Mouse (Mus musculus) B cell, adult 2 months (primary cell): Measurements from ENCODE around the gene Etl4.
A peak's percentile ranks its signal among the peaks of the same experiment; 100 is the strongest.

Experiments
- DNase-seq, 2 experiments: peaks; one replicate each; pipeline ENCODE4 v3.0.0; 2022

The Etl4 gene

DNA sequence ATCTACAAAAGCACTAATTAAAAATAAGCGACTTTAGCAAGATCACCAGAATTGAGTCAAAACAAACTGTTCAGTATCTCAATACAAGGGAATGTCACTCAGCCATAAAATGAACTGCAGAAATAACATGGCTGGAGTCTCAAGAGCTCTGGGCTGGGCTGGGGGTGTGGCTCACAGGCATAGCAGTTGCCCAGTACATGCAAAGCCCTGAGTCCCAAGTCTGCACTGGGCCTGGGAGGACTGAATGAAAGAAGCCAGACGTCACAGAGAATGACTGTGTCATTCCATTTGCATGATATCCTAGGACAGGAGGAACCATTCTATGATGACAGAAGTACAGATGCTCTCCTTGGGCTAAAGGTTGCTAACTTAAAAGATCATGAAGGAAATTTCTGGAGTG lies 864.9 kb downstream of the Etl4 start:
- DNase-seq: no peak

DNA sequence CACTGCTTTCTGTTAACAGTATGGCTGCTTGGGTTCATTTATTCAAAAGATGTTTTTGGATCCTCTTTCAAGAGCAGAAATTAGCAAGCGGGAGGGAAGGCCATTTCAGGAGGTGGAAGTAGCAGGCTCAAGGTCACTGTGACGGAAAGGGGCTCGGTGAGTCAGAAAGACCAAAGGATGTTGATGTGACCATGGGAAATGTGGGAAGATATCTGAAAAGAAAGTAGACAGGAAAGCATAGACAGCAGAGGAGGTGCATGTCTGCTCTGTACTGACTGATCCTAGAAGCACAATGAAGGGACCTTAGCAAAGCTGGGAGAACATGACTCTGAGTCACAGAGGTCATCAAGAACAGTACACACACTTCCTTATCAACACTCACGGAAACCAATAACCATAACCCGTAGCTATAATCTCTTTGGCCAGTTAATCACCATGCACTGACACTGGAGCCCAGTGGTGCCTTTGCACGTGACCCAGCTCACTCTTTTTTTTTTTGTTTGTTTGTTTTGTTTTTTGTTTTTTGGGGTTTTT lies 866.7 kb downstream of the Etl4 start:
- no peak for DNase-seq

DNA sequence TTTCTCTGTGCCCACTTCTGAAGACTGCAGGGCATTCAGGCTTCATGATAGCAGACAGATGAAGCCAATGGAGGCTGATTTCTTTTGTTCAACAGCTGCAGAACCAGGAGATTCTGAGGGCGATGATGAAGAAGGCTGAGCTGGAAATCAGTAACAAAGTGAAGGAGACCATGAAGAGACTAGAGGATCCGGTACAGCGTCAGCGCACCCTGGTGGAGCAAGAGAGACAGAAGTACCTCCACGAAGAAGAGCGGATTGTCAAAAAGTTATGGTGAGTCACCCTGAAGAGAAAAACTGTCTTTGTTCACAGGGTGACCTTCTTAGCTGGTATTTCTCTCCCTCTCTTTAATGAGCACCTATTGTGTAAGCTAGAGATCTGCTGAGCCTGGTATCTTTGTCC lies 868.4 kb downstream of the Etl4 start:
- DNase-seq: no peak

DNA sequence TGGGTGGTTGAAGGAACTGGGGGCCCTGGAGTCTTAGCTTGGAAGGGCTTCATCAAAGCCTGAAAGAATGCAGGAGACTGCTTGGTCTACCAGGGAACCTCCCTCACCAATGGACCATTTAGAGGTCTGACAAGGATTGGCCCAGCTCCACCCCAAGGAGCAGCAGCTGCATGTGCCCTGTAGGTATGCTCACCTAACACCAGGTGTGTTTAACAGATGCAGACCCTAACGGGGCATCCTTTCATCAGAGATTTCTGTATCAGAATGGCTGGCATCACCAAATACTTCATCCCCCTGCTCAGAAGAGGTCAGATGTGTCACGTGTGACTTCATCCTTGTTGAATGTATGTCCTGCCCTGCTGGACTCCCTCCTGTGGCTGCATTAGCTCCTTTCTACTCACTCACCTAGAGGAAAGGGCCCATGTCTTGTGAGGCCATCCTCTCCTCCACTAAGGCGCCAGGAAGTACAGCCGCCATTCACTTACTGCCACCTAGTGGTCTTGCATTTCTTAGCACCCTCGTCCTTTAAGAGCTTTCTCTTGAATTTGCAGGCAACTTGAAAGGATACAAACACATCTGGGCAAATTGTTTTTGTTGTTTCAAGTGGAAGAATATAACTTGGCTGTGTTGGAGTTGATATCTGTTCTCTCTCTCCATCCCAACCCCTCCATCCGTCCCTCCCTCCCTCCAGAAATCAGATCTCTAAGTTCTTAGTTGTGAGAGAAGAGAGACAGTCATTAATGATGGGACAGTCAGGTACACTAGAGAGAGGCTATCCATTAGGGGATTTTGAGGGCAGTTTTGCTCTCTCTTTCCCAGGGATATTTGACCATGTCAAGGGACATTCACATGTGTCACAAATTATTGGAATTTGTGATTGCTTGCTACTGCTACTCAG lies 870.2 kb downstream of the Etl4 start:
- DNase-seq: peak; percentile 6 to 9

DNA sequence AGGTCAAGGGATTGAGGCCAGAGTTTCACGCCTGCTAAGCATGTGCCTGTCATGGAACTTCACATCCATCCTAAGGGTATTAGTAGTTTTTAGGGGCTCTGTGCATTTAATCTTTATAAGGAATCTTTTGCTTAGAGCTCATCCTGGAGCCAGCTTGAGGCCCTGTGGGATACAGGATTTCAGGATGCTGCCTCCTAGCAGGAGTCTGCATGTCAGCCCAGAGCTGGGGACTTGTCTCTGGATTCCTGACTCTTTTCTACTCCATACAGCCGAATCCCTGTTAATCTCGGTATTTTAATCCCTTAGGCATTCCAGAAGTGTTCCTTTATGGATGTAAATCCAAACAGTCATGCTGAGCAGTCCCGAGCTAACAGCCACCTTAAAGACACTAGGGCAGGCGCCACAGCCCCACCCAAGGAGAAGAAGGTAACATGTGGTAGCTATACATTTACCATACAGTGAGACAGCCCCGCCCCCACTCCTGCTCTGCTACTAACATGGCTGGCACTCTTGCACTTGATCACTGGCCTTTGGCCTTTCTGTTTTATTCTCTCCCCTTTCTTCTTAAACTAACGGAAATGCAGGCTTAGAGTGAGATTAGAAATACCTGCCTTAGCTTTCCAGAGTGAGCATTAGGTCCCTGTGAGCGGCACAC lies 891.8 kb downstream of the Etl4 start:
- DNase-seq: no peak

DNA sequence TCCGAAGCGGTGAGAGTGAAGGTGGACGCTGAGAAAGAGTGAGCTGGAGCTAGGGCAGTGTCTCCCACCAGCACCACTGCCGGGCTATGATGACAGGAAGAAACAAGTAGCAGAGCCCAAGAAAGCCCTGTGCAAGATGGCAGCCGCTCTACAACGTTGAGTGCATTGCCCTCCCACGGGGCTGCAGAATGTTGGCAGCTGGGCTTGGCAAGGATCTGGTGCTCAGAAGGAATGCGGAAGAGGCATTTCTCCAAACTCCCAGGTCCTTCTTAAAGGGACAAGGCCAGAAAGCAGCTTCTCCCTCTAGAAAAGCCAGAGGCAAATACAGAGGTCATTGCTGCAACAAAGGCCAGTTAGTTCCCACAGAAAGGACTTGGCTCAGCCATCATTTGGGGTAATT lies 901.9 kb downstream of the Etl4 start:
- no peak for DNase-seq

DNA sequence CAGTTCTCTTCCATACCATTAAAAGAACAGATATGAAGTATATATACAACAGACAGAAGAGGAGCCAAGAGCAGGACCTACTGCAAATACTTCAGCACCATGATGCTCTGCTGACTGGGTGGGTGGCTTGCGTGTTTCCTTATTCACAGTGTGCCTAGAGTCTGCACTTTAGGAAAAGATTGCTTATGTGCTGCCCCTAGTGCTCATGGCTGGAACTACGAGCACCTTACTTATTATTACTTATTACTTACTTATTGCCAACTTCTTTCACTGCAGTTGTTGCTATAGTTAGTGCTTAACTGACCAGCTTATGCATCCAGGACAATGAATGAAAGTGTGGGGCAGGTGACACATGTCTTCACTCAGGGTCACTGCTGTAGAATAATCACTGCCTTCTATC lies 904.4 kb downstream of the Etl4 start:
- no peak for DNase-seq

DNA sequence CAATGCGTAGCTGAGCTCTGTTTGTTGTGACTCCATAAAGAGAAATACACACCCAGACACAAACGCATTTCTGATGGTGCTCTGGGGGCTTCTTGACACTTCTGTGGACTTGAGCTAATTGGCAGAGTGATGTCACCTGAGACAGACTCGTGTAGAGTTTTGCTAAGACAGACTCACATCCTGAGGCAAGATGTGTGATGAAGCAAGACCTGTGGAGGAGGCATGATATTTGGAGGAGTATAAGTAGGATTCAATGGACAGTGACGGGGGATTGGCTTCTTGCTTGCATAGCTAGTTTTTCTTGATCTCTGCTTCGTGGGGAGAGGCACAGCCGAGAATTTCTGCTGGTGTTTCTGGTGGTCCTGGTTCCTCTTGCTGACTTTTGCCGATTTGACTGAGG lies 908.6 kb downstream of the Etl4 start:
- no peak for DNase-seq

DNA sequence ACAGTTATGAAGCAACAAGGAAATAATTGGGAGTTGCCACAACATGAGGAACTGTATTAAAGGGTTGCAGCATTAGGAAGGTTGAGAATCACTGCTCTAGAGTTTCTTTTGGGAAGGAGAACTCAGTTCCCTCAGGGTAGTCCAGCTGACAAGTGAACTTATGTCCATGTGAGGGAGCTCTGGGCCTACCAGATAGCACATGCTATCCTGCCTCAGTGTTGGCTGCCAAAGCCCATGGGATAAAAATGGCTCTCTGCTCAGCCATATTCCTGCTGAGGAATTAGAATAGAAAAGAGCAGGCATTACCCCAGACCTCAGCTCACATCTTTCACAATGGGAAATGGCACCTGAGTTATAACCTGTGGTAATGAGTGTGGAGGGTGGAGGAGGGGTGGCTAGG lies 916.7 kb downstream of the Etl4 start:
- no peak for DNase-seq

DNA sequence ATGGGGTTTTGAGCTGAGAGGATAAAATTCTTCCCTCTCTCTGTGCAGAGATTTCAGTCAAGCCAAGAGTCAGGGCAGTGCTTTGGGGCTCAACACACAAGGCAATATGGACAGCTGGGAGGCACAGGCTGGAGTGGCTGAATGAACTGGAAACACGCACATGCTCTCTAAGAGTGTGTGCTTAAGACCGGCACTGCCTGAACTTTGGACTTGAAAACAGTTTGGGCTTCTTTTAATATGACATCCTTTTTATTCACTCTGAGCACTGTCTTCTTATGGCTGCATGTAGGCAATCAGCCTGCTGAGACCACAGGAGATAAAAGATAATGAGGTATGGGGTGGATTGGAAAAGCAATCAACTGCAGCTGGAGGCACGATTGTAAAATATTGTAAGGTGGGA lies 921.3 kb downstream of the Etl4 start:
- no peak for DNase-seq

DNA sequence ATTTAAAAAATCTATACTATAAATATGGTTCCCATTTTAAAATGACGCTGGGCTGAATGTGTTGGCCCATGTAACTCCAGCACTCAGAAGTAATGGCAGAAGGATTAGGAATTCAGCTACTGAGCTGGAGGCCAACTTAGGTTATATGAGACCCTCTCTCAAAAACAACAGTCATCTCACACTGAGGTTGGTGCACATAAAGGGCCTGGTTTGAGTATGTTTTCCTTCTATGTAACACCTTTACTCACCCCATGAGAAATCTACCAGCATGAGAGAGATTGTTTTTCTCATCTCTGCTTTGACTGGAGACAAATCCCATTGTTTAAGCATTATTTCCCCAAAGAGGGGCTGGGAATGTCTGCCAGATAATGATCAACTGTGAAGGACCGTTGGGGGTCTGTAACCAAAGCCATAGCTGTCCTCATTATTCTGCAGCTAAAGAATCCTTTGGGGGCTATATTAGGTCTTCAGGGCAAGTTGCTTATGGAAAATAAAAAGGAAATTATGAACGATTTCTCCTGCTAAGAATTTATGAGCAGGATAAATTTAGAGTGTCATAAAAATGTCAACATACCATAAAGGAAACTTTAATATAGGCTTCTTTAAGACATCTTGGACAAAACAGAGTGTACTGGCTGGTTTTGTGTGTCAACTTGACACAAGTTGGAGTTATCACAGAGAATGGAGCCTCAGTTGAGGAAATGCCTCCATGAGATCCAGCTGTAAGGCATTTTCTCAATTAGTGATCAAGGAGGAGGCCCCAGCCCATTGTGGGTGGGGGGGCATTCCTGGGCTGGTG lies 922.2 kb downstream of the Etl4 start:
- no peak for DNase-seq

DNA sequence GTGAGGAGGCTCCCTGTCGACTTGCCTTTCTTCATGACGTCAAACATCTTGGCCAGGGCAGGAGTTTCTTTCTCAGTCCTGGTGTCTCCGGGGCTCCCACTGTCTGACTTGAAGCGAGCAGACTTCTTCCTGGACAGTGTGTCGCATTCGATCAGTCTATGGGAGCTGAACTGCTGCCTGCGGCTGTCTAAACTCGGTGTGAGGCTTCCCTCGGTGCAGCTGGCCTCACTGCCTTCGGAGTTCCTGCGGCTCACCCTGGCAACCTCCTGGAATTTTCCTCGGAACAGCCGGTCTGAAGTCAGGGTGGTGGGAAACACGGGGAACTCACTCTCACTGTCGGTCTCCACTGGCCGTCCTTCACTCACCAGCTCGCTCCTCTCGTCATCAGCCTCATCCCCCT lies 939.8 kb downstream of the Etl4 start:
- no peak for DNase-seq
